In the genomic region with DNA sequence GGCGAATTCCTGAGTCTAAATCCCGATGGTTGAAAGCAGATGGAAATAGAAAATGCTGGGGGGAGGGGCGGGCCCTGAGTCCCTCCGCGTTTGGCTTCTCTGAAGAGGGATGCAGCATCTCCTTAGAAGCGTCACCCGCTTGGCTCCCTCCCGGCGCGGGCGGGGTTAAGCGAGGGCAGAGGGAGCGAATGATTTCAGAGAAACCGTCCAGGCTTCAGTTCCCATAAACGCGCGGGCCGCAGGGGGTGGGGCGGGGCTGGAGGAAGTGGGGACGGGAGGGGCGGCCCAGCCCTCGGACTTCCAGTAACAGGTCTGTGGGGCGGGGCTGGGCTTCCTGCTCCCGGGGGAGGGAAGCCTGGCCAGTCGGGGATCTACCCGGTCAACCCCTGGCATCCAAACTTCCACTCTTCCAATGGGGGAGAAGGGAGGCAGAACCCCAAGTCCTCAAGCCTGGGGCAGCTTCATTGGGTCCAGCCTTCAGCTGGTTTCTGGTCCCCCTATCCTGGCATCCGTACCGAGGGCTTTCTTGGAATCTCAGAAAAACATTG, we compare ENCODE assay signal across 8 mouse cellular contexts. TPM values are rescaled to one million over a fixed set of nuclear protein-coding genes. Genes with fewer than 3 reads are reported as not detected.
A peak's percentile ranks its signal among the peaks of the same experiment; 100 is the strongest.
DNase-seq lines count a peak whose midpoint lies in the region; ATAC-seq and TF ChIP-seq lines count a peak whose summit lies in the region.

No protein-coding gene starts in this region.

- H3K4me1 ChIP-seq in ES-E14 (ENCODE audit: control insufficient read depth in 2 of 2, insufficient read depth in 2 of 2, low read length in 2 of 2, poor library complexity in 1 of 2) = peaks cover 8 to 26% of the 10 kb centered on the region in 2 experiments; a peak in 3 of 4 replicates
- H3K4me1 ChIP-seq in bone marrow, adult 2 months (ENCODE audit: control insufficient read depth, insufficient read depth, low read length) = peaks cover 4% of the 10 kb centered on the region
- H3K4me1 ChIP-seq in hindbrain, embryonic 13.5 days (replicated peaks) = peaks cover 28% of the 10 kb centered on the region

- in situ Hi-C loops in ES-E14 (cut with MboI; ENCODE audit: low sequenced_read_pairs in 2 of 2, unreplicated experiment in 2 of 2) = loop anchor here in 1 of 2 experiments (10.0 kb wide), 1 partner anchor 61 kb away; a partner anchor contains a TSS

- peak overlapping the region; percentile 69 to 77 for H3K4me3 ChIP-seq in ES-E14 (ENCODE audit: insufficient read depth in 1 of 2, low read depth in 1 of 2, low read length in 2 of 2, poor library complexity in 1 of 2, severe bottlenecking in 1 of 2)
- peak overlapping the region; percentile 63 for H3K4me3 ChIP-seq in bone marrow, adult 2 months (replicated peaks; ENCODE audit: control insufficient read depth, low read depth, low read length)
- H3K4me3 ChIP-seq in hindbrain, embryonic 13.5 days = peak overlapping the region; percentile 42

- TF ChIP-seq POLR2A in bone marrow, adult 2 months (IDR thresholded peaks at IDR 0.05; ENCODE audit: borderline replicate concordance, control insufficient read depth, low read depth, low read length) = 0 out of 2 replicates have a peak, but pooled peaks have one; percentile 28

- peak overlapping the region; percentile 99 for H3K27ac ChIP-seq in ES-E14 (ENCODE audit: insufficient read depth, low read depth, low read length, poor library complexity, severe bottlenecking)
- H3K27ac ChIP-seq in bone marrow, adult 2 months (ENCODE audit: control insufficient read depth, insufficient read depth, low read depth, low read length, poor library complexity) = peak overlapping the region; percentile 90
- H3K27ac ChIP-seq in hindbrain, embryonic 13.5 days = 0 out of 2 replicates have a peak overlapping the region, but pooled peaks have one; percentile 30

- H3K9me3 ChIP-seq in ES-E14 (ENCODE audit: control insufficient read depth, insufficient read depth, low read depth, low read length) = no peaks in the 10 kb centered on the region
- 0 out of 2 replicates have a peak, but pooled peaks cover 4% of the 10 kb centered on the region for H3K9me3 ChIP-seq in hindbrain, embryonic 13.5 days

- TF ChIP-seq CTCF in bone marrow, adult 2 months (IDR thresholded peaks at IDR 0.05; ENCODE audit: control insufficient read depth, insufficient read depth, low read length) = no peak

- peaks cover 78% of the 10 kb centered on the region for H3K27me3 ChIP-seq in hindbrain, embryonic 13.5 days

- peak overlapping the region; percentile 81 for H3K9ac ChIP-seq in ES-E14 (ENCODE audit: insufficient read depth, low read depth, low read length, poor library complexity, severe bottlenecking)
- H3K9ac ChIP-seq in hindbrain, embryonic 13.5 days = peak overlapping the region; percentile 65

- DNase-seq in ES-E14 (ENCODE audit: low read depth, low spot score) = peak; percentile 96
- DNase-seq in frontal cortex, postnatal 36 days (ENCODE audit: low spot score in 2 of 2) = peak; percentile 25 to 34
- peak; percentile 28 to 94 for DNase-seq in left cerebral cortex, postnatal 10 days (ENCODE audit: extremely low spot score in 1 of 2, low spot score in 2 of 2)
- DNase-seq in right cerebral cortex, postnatal 10 days (ENCODE audit: low spot score in 2 of 2) = peak; percentile 67 to 74
- DNase-seq in urinary bladder, postnatal 36 days (ENCODE audit: low spot score in 2 of 2) = peak; percentile 80 to 91

- H3K36me3 ChIP-seq in ES-E14 (ENCODE audit: control insufficient read depth, insufficient read depth, low read length, poor library complexity, severe bottlenecking) = peaks cover 11% of the 10 kb centered on the region; the same call in 1 of the 2 replicates
- no peaks in the 10 kb centered on the region for H3K36me3 ChIP-seq in hindbrain, embryonic 13.5 days

- WGBS in bone marrow, adult 2 months = 1% methylated on average over 28 of the region's 28 CpGs
- WGBS in hindbrain, embryonic 13.5 days = 0% methylated on average over 28 of the region's 28 CpGs

- intact Hi-C loops in left cerebral cortex, postnatal 10 days (cut with DNase I) = no loop called here

- H3K4me2 ChIP-seq in hindbrain, embryonic 13.5 days = peak overlapping the region; percentile 63

- peak; percentile 49 for ATAC-seq in hindbrain, embryonic 13.5 days (ENCODE audit: low FRiP score)
- peak; percentile 66 for ATAC-seq in megakaryocyte, adult 5-6 weeks (ENCODE audit: poor library complexity, severe bottlenecking)

TF ChIP-seq in ES-E14, 5 proteins besides CTCF, POLR2A, EP300 and RAD21:
- TF ChIP-seq ZC3H11A (IDR thresholded peaks at IDR 0.05; ENCODE audit: borderline replicate concordance, low read depth, low read length) = no peak
- no peak for TF ChIP-seq ZNF384 (IDR thresholded peaks at IDR 0.05; ENCODE audit: low read depth, low read length)
- TF ChIP-seq CHD2 (IDR thresholded peaks at IDR 0.05; ENCODE audit: low read depth, low read length) = no peak
TF ChIP-seq in ES-E14: peak in this region for 0.

RNA-seq across cellular contexts. Expression of a gene that starts 6.3 kb away (rescaled TPM):
- total RNA-seq in ES-E14 (2012; rRNA removed) = 14.3 and 28.8 TPM in 2 replicates
- polyA plus RNA-seq in bone marrow, adult 2 months (2011; ENCODE audit: insufficient read depth, insufficient read length, low replicate concordance, missing spikeins) = 6.4 and 13.0 TPM in 2 replicates
- polyA plus RNA-seq in hindbrain, embryonic 13.5 days (2015; fragmentation: Nextera tagmentation; extraction: Ambion mirVana) = 0.60 and 1.5 TPM in 2 replicates
- 1 to 10 TPM in 1 of 2 experiments, not detected in 1; 1.0 TPM for total RNA-seq in left cerebral cortex, postnatal 10 days (2021)
- total RNA-seq in megakaryocyte, adult 5-6 weeks (2015) = 29.2 and 39.1 TPM in 2 replicates
- 9.7 and 17.1 TPM in 2 replicates for total RNA-seq in megakaryocyte, adult 5-6 weeks (2017)

RNA-seq across cellular contexts. Expression of a gene that starts 19.7 kb away (rescaled TPM):
- total RNA-seq in ES-E14 (2012; rRNA removed) = 3.5 and 6.6 TPM in 2 replicates
- not detected in 2 replicates for polyA plus RNA-seq in bone marrow, adult 2 months (2011; ENCODE audit: insufficient read depth, insufficient read length, low replicate concordance, missing spikeins)
- not detected in 2 replicates for polyA plus RNA-seq in hindbrain, embryonic 13.5 days (2015; fragmentation: Nextera tagmentation; extraction: Ambion mirVana)
- not detected for total RNA-seq in left cerebral cortex, postnatal 10 days (2021)
- not detected in 2 replicates for total RNA-seq in megakaryocyte, adult 5-6 weeks (2015)
- total RNA-seq in megakaryocyte, adult 5-6 weeks (2017) = not detected in 2 replicates

RNA-seq across cellular contexts. Expression of a gene that starts 35.5 kb away (rescaled TPM):
- total RNA-seq in ES-E14 (2012; rRNA removed) = 0.36 and 1.1 TPM in 2 replicates
- not detected in 2 replicates for polyA plus RNA-seq in bone marrow, adult 2 months (2011; ENCODE audit: insufficient read depth, insufficient read length, low replicate concordance, missing spikeins)
- 7.6 and 9.3 TPM in 2 replicates for polyA plus RNA-seq in hindbrain, embryonic 13.5 days (2015; fragmentation: Nextera tagmentation; extraction: Ambion mirVana)
- total RNA-seq in left cerebral cortex, postnatal 10 days (2021) = 1 to 10 TPM; 6.3 to 6.7 TPM
- not detected in 2 replicates for total RNA-seq in megakaryocyte, adult 5-6 weeks (2015)
- total RNA-seq in megakaryocyte, adult 5-6 weeks (2017) = not detected in 2 replicates

RNA-seq across cellular contexts. Expression of a gene that starts 44.8 kb away (rescaled TPM):
- total RNA-seq in ES-E14 (2012; rRNA removed) = 0.71 and 1.4 TPM in 2 replicates
- polyA plus RNA-seq in bone marrow, adult 2 months (2011; ENCODE audit: insufficient read depth, insufficient read length, low replicate concordance, missing spikeins) = 3.8 and 8.2 TPM in 2 replicates
- polyA plus RNA-seq in hindbrain, embryonic 13.5 days (2015; fragmentation: Nextera tagmentation; extraction: Ambion mirVana) = 0.48 and 0.58 TPM in 2 replicates
- total RNA-seq in left cerebral cortex, postnatal 10 days (2021) = not detected
- total RNA-seq in megakaryocyte, adult 5-6 weeks (2015) = 0.47 and 0.75 TPM in 2 replicates
- 0.18 and 0.28 TPM in 2 replicates for total RNA-seq in megakaryocyte, adult 5-6 weeks (2017)

RNA-seq across cellular contexts. Expression of a gene that starts 45.5 kb away (rescaled TPM):
- total RNA-seq in ES-E14 (2012; rRNA removed) = 167 and 309 TPM in 2 replicates
- 0.79 and 4.5 TPM in 2 replicates for polyA plus RNA-seq in bone marrow, adult 2 months (2011; ENCODE audit: insufficient read depth, insufficient read length, low replicate concordance, missing spikeins)
- polyA plus RNA-seq in hindbrain, embryonic 13.5 days (2015; fragmentation: Nextera tagmentation; extraction: Ambion mirVana) = 8.1 and 10.7 TPM in 2 replicates
- total RNA-seq in left cerebral cortex, postnatal 10 days (2021) = 10 to 100 TPM; 10.3 to 10.9 TPM
- not detected in 2 replicates for total RNA-seq in megakaryocyte, adult 5-6 weeks (2015)
- total RNA-seq in megakaryocyte, adult 5-6 weeks (2017) = 0.29 TPM in 1 of 2 replicates, not detected in the other

Comparison
In these comparisons a context has a peak if more than half of its experiments do, and no peak if none do; other contexts are left out.
1. Peak in every context shown above with its lines: DNase-seq, ATAC-seq, H3K4me3 ChIP-seq and H3K27ac ChIP-seq.
2. DNase-seq: peak in every context shown above with its lines; median percentile 96 in ES-E14; 86 in urinary bladder, postnatal 36 days; 70 in right cerebral cortex, postnatal 10 days; 61 in left cerebral cortex, postnatal 10 days; 30 in frontal cortex, postnatal 36 days.
3. H3K27ac ChIP-seq: peak in every context shown above with its lines; median percentile 99 in ES-E14; 90 in bone marrow, adult 2 months; 30 in hindbrain, embryonic 13.5 days.